Mouse (Mus musculus) erythroblast, embryonic 14.5 days (primary cell): ENCODE data around the gene Aqp9. TPM values are rescaled to one million over a fixed set of nuclear protein-coding genes. Genes with fewer than 3 reads are reported as not detected.

Source experiments
- H3K27me3 ChIP-seq: 2 replicates; pipeline ENCODE4 v1.6.1; 2012; ENCODE audit warnings: inconsistent platforms; ENCODE audit not compliant: control insufficient read depth
- H3K36me3 ChIP-seq: 2 replicates; pipeline ENCODE4 v1.6.1; 2012; ENCODE audit warnings: mild to moderate bottlenecking, inconsistent platforms; ENCODE audit not compliant: control insufficient read depth
- H3K4me1 ChIP-seq: 2 replicates; pipeline ENCODE4 v1.6.1; 2012; ENCODE audit warnings: inconsistent platforms; ENCODE audit not compliant: control insufficient read depth
- H3K4me3 ChIP-seq: replicated peaks from 2 replicates; pipeline ENCODE3; 2012; ENCODE audit warnings: moderate library complexity, mild to moderate bottlenecking, inconsistent platforms
- H3K9me3 ChIP-seq: 2 replicates; pipeline ENCODE4 v1.6.1; 2012; ENCODE audit warnings: low read length, inconsistent platforms, mixed read lengths; ENCODE audit not compliant: control insufficient read depth
- GATA1 ChIP-seq: IDR thresholded peaks from 2 replicates; pipeline ENCODE4 v1.6.1; 2012; ENCODE audit warnings: low read length, inconsistent platforms, mixed read lengths
- TAL1 ChIP-seq: IDR thresholded peaks from 3 replicates; pipeline ENCODE4 v1.6.1; 2012; ENCODE audit warnings: low read length, inconsistent platforms, mixed read lengths
- polyA plus RNA-seq: library from polyadenylated mRNA; stranded (reverse); fragments of >175 nt; gene quantifications from 2 replicates; pipeline ENCODE4 v1.2.3, GENCODE M21; 2012

Aqp9 gene
- polyA plus RNA-seq, 1 experiment = 0.26 TPM

DNA sequence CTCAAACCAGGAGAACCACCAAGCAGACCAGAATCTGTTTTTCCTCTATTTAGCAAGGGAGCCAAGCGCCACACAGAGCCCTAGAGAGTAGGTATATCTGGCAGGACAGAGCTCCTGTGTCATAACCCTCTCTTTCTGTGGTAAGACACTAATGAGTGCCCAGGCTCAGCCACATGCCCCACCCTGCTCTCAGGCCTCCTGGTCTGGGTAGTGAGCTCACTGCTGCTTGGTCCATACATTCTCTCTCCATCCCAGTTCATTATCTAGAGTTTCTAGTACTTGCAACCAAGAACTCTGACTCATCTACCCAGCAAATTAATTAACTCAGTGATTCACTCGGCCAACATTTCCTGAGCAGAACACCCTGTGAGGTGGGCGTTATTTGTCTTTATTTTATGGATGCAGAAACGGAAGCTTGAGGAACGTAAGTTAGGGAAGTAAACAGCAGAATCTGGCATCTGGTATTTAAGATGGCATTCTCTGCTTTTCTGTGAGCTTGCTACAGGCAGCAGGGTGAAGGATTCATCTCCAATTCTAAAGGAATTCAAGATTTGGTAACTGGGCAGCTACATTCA, 91.1 kb downstream of the Aqp9 start:
- TF ChIP-seq GATA1 = no peak
- TF ChIP-seq TAL1 = no peak
- H3K27me3 ChIP-seq = no peaks in the 10 kb centered on the region
- no peaks in the 10 kb centered on the region for H3K36me3 ChIP-seq
- no peak overlapping the region for H3K4me3 ChIP-seq
- H3K4me1 ChIP-seq = no peaks in the 10 kb centered on the region
- H3K9me3 ChIP-seq = no peaks in the 10 kb centered on the region

GRCm38 (mm10) chr9:71076201-71076648, 92.3 kb downstream of the Aqp9 start:
- Histone ChIP-seq H3K36me3 (no peaks in the 10 kb centered on the region), H3K27me3 (no peaks in the 10 kb centered on the region), H3K4me3 (no peak overlapping the region), H3K4me1 (no peaks in the 10 kb centered on the region), H3K9me3 (no peaks in the 10 kb centered on the region)
- TF ChIP-seq GATA1 (no peak), TAL1 (no peak)

DNA sequence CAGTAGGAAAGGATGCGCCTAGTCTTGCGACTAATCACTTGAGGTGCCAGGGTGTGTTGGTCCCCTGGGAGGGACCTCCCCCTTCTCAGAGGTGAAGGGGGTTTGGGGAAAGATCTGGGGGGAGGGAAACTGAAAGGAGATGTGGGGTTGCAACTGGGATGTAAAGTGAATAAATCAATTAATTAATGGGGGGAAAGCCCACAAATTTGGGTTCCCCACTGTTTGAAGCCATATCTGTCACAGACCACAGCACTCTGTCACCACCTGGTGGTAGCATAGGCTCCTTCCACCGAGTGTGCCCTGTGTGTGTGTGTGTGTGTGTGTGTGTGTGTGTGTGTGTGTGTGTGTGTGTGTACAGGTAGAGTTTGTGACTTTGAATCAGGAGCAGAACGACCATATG, 94.7 kb downstream of the Aqp9 start:
- no peaks in the 10 kb centered on the region for H3K9me3 ChIP-seq

GRCm38 (mm10) chr9:71073076-71073475, 95.4 kb downstream of the Aqp9 start:
- H3K4me3 ChIP-seq = no peak overlapping the region
- H3K36me3 ChIP-seq = no peaks in the 10 kb centered on the region
- TF ChIP-seq GATA1 (no peak), TAL1 (no peak)
- H3K4me1 ChIP-seq = no peaks in the 10 kb centered on the region
- no peaks in the 10 kb centered on the region for H3K27me3 ChIP-seq
- no peaks in the 10 kb centered on the region for H3K9me3 ChIP-seq

More for the DNA sequence above, 94.7 kb downstream of the Aqp9 start:
- H3K4me1 ChIP-seq = no peaks in the 10 kb centered on the region
- H3K27me3 ChIP-seq = no peaks in the 10 kb centered on the region
- H3K4me3 ChIP-seq = no peak overlapping the region
- no peak for TF ChIP-seq TAL1
- TF ChIP-seq GATA1 = no peak
- no peaks in the 10 kb centered on the region for H3K36me3 ChIP-seq

GRCm38 (mm10) chr9:71072502-71072901, 96.0 kb downstream of the Aqp9 start:
- Histone ChIP-seq H3K4me1 (no peaks in the 10 kb centered on the region), H3K27me3 (no peaks in the 10 kb centered on the region), H3K4me3 (no peak overlapping the region), H3K9me3 (no peaks in the 10 kb centered on the region), H3K36me3 (no peaks in the 10 kb centered on the region)
- TF ChIP-seq GATA1 = no peak
- no peak for TF ChIP-seq TAL1

GRCm38 (mm10) chr9:71071581-71072330, 96.7 kb downstream of the Aqp9 start:
- no peak for TF ChIP-seq GATA1
- no peak for TF ChIP-seq TAL1
- Histone ChIP-seq H3K36me3 (no peaks in the 10 kb centered on the region), H3K4me3 (no peak overlapping the region), H3K27me3 (no peaks in the 10 kb centered on the region), H3K9me3 (no peaks in the 10 kb centered on the region), H3K4me1 (no peaks in the 10 kb centered on the region)

- no peaks in the 10 kb centered on the region for H3K36me3 ChIP-seq
- no peak for TF ChIP-seq GATA1
- TF ChIP-seq TAL1 = no peak
- H3K9me3 ChIP-seq = no peaks in the 10 kb centered on the region
- no peak overlapping the region for H3K4me3 ChIP-seq
- no peaks in the 10 kb centered on the region for H3K4me1 ChIP-seq
- H3K27me3 ChIP-seq = no peaks in the 10 kb centered on the region
These were observed 97.9 kb downstream of the Aqp9 start for GRCm38 (mm10) chr9:71070628-71071027.

DNA sequence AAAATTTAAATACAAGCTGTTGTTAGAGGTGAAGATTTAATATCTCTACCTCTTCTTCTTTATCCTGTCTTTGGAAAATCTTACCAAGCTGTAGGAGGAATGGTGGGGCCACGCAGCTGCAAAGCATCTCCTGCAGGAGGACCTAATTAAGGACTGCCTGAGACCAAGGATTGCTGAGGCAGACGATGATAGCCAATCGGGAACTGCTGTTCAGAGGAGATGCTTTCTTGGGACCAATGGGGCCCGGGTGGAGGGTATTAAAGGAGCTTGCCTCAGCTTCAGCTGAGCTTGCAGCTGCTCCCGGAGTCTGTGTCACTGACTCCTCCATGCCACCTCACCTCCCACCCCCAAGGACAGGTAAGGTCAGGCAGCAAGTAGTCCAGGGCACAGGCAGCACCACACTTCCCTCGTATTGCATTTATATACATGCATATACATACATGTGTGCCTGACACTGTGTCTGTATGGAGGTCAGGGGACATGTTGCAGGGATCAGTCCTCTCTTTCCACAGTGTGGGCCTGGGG, 99.6 kb downstream of the Aqp9 start:
- no peak overlapping the region for H3K4me3 ChIP-seq

DNA sequence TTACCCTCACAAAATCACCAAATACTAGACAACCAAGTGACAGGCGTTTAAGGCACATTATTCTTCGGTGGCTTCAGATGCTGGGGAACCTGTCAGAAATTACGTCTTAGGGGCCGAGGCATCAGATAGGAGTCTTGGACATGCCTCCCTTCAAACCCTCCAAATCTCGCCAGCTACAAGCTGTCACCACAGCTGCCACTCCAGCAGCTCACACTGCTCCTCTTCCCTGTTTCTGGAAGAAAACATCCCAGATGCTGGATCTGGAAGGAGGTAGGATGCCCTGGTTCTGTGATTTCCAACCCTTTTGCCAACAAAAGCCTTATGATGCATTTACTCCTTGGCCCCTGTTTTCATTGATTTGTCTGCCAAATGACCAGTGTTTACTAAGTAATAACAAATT, 101.3 kb downstream of the Aqp9 start:
- Histone ChIP-seq H3K4me3 (no peak overlapping the region), H3K27me3 (no peaks in the 10 kb centered on the region), H3K4me1 (no peaks in the 10 kb centered on the region), H3K36me3 (no peaks in the 10 kb centered on the region), H3K9me3 (no peaks in the 10 kb centered on the region)
- TF ChIP-seq TAL1 (no peak), GATA1 (no peak)

More for the DNA sequence above, 99.6 kb downstream of the Aqp9 start:
- H3K4me1 ChIP-seq = no peaks in the 10 kb centered on the region
- no peaks in the 10 kb centered on the region for H3K9me3 ChIP-seq
- no peaks in the 10 kb centered on the region for H3K36me3 ChIP-seq
- TF ChIP-seq GATA1 = no peak
- TF ChIP-seq TAL1 = no peak
- no peaks in the 10 kb centered on the region for H3K27me3 ChIP-seq

DNA sequence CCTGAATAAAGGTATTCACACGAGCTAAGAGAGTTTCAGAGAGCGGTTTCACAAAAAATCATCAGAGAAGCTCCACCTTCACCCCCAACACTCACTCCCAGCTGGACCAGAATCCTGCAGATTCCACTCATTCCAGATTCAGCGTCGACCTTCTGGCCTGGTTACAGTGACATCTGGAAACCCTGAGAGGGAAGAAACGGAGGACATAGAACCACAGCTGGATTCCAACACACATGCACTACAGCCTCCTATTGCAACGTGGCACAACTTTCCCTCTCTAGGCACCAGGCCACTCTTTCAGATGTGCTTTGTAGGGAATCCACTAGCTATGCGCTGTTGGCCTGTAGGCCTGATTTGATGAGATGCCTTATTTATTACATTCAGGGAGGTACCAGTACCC, 102.0 kb downstream of the Aqp9 start:
- Histone ChIP-seq H3K9me3 (no peaks in the 10 kb centered on the region), H3K27me3 (no peaks in the 10 kb centered on the region), H3K4me3 (no peak overlapping the region), H3K36me3 (no peaks in the 10 kb centered on the region), H3K4me1 (no peaks in the 10 kb centered on the region)
- TF ChIP-seq TAL1 (no peak), GATA1 (no peak)
